Mouse (Mus musculus): ENCODE results near the gene Nudt9. TPM values are rescaled to one million over a fixed set of nuclear protein-coding genes. Genes with fewer than 3 reads are reported as not detected.
A peak's percentile ranks its signal among the peaks of the same experiment; 100 is the strongest.

The Nudt9 gene
- polyA plus RNA-seq, 1 experiment from 2014 or later: 59.3 TPM

DNA sequence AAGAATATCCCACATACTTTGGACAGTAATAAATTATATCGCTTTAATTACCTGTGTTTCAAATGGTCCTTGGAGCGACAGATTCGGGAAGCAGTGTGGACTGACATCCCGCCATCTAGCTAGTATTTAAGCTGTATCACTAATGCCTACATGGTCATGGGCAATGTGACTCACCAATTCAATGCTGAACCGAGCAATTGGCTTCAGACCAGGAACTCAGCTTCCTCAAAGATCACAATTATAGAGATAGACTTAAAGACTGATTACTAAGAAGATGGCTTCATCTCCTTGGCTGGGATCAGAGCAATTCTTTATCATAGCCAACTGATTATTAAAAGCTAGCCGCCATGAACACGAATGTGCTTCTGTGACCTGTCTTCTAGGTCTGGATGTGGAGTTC is 31.4 kb downstream of the Nudt9 start, which contains the start of gene Gm17660:
Gm17660 (minus strand) TSS at position 101 of the 400 bp plus-strand sequence.
- no peak for ATAC-seq
- WGBS: 95% methylated on average over 7 of the region's 7 CpGs
- H3K4me2 ChIP-seq (ENCODE audit: low read length): no peak within 1 kb of the TSS; the same call in 1 of the 2 replicates

DNA sequence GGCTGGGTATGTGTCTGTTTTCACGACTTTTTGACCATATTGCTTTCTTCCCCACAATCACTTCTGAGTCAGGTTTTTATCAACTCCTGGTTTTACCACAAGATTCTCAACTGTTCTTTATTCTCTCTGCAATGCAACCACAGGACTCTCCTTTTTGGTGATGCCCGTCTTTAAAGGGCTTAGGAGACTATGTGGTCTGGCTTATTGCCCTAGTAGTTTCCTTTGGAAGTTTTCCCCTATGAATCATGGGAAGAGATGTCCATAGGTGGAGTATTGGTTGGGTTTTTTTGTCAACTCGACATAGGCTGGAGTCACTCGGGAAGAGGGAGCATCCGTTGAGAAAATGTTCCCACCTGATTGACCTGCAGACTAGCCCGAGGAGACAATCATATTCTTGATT is 34.6 kb downstream of the Nudt9 start:
- H3K36me3 ChIP-seq (ENCODE audit: control insufficient read depth, insufficient read depth, low read length): no peaks in the 10 kb centered on the region
- H3K27ac ChIP-seq (ENCODE audit: low read length): no peak overlapping the region
- no peaks in the 10 kb centered on the region for H3K27me3 ChIP-seq (ENCODE audit: control insufficient read depth, insufficient read depth, low read depth, low read length)
- WGBS: 90% methylated on average over 6 of the region's 6 CpGs
- H3K4me3 ChIP-seq (ENCODE audit: low read depth, low read length): no peak overlapping the region
- ATAC-seq: no peak
- no peak overlapping the region for H3K9ac ChIP-seq (ENCODE audit: low read depth, low read length)
- peaks cover 4% of the 10 kb centered on the region; the same call in 1 of the 2 replicates for H3K4me1 ChIP-seq (ENCODE audit: control insufficient read depth, insufficient read depth, low read length)
- H3K4me2 ChIP-seq (ENCODE audit: low read length): no peak overlapping the region
- no peaks in the 10 kb centered on the region for H3K9me3 ChIP-seq (replicated peaks; ENCODE audit: control insufficient read depth, low read length, poor library complexity, severe bottlenecking)

More for the DNA sequence above, 31.4 kb downstream of the Nudt9 start, which contains the start of gene Gm17660:
- no peaks in the 10 kb centered on the region for H3K9me3 ChIP-seq (replicated peaks; ENCODE audit: control insufficient read depth, low read length, poor library complexity, severe bottlenecking)
- no peak within 1 kb of the TSS for H3K4me3 ChIP-seq (ENCODE audit: low read depth, low read length)
- no peaks in the 10 kb centered on the region for H3K27me3 ChIP-seq (ENCODE audit: control insufficient read depth, insufficient read depth, low read depth, low read length)
- peaks cover 4% of the 10 kb centered on the region; the same call in 1 of the 2 replicates for H3K4me1 ChIP-seq (ENCODE audit: control insufficient read depth, insufficient read depth, low read length)
- H3K27ac ChIP-seq (ENCODE audit: low read length): no peak within 1 kb of the TSS
- no peaks in the 10 kb centered on the region for H3K36me3 ChIP-seq (ENCODE audit: control insufficient read depth, insufficient read depth, low read length)
- no peak within 1 kb of the TSS for H3K9ac ChIP-seq (ENCODE audit: low read depth, low read length)

DNA sequence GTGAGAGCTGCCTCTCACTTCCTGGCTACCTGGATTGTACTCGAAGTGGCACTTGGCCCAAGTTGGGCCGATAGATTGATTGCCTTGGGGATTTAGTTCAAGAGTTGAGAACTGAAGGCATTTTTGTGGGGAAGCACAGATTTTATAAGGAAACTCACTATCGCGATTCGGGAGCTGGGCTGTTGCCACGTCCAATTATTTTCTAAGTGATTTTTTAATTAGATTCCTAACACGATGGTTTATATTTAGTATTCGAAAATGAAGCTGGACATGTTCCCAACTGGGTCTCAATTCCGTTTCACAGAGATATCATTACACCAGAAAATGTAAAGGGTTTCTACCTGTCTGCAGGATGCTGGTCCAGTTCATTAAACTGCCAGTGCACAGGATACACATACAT is 39.3 kb downstream of the Nudt9 start:
- no peak overlapping the region for H3K9ac ChIP-seq (ENCODE audit: low read depth, low read length)
- H3K27ac ChIP-seq (ENCODE audit: low read length): no peak overlapping the region
- no peak for ATAC-seq
- no peaks in the 10 kb centered on the region; the same call in 1 of the 2 replicates for H3K27me3 ChIP-seq (ENCODE audit: control insufficient read depth, insufficient read depth, low read depth, low read length)
- WGBS: 81% methylated on average over 9 of the region's 9 CpGs
- H3K9me3 ChIP-seq (replicated peaks; ENCODE audit: control insufficient read depth, low read length, poor library complexity, severe bottlenecking): no peaks in the 10 kb centered on the region
- H3K36me3 ChIP-seq (ENCODE audit: control insufficient read depth, insufficient read depth, low read length): no peaks in the 10 kb centered on the region
- no peak overlapping the region for H3K4me2 ChIP-seq (ENCODE audit: low read length)
- H3K4me1 ChIP-seq (ENCODE audit: control insufficient read depth, insufficient read depth, low read length): no peaks in the 10 kb centered on the region
- H3K4me3 ChIP-seq (ENCODE audit: low read depth, low read length): no peak overlapping the region

DNA sequence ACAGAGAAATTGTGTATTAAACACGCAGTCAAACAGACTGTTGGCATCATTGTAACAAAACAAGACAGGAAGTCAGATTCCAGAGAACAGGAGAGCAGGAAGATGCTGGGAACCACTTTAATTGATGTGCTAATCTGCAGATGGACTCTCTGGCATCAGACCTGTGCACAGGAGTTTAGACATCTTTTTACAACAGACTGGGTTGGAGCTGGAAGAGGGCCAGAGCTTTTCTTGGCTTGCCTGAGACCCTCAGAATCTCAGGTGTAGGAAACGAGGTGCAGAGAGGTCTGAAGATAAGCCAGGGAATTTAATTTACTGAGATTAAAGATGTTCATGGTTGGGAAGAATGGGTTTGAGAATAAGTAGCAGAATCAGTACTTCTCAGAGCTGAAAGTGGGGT is 43.6 kb downstream of the Nudt9 start:
- no peak overlapping the region for H3K27ac ChIP-seq (ENCODE audit: low read length)
- no peaks in the 10 kb centered on the region; the same call in 1 of the 2 replicates for H3K27me3 ChIP-seq (ENCODE audit: control insufficient read depth, insufficient read depth, low read depth, low read length)
- no peaks in the 10 kb centered on the region for H3K36me3 ChIP-seq (ENCODE audit: control insufficient read depth, insufficient read depth, low read length)
- H3K4me1 ChIP-seq (ENCODE audit: control insufficient read depth, insufficient read depth, low read length): no peaks in the 10 kb centered on the region
- H3K9me3 ChIP-seq (replicated peaks; ENCODE audit: control insufficient read depth, low read length, poor library complexity, severe bottlenecking): no peaks in the 10 kb centered on the region
- 74% methylated on average over 2 of the region's 2 CpGs for WGBS
- H3K4me3 ChIP-seq (ENCODE audit: low read depth, low read length): no peak overlapping the region
- ATAC-seq: no peak
- H3K9ac ChIP-seq (ENCODE audit: low read depth, low read length): no peak overlapping the region
- no peak overlapping the region for H3K4me2 ChIP-seq (ENCODE audit: low read length)

DNA sequence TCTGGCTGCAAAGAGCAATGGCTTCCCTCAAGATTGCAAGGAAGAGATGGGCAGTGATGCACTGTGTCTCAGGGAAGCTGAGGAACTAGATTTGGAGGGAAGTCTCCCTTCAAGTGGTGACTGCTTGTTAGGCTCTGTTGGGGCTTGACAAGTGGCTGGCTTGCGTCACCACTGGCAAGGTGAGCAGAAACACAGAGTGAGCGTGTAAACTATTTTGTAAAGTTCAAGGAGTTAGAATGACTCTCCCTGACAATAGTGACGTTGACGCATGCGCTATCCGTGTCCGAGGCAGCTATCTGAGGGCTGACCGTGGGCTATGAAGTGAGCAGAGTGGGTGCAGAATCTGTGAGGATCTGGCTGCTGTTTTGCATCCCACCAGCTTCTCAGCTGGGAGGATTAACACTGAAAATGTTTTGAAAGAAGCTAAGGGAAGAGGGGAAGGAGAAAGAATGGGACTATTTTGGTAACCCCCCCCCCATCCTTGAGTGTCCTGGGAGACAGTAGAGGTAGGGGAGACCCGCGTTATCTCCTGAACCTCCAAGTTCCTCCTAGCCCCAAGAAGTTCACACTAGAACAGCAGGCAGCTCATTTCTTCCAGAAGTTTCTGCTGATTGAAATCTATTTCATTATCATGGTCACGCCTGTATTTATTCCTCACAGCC is 49.4 kb downstream of the Nudt9 start:
- H3K9ac ChIP-seq (ENCODE audit: low read depth, low read length): no peak overlapping the region
- peaks cover 3% of the 10 kb centered on the region; the same call in 1 of the 2 replicates for H3K4me1 ChIP-seq (ENCODE audit: control insufficient read depth, insufficient read depth, low read length)
- H3K36me3 ChIP-seq (ENCODE audit: control insufficient read depth, insufficient read depth, low read length): no peaks in the 10 kb centered on the region
- H3K27ac ChIP-seq (ENCODE audit: low read length): peak overlapping the region; percentile 5; the same call in 1 of the 2 replicates
- H3K27me3 ChIP-seq (ENCODE audit: control insufficient read depth, insufficient read depth, low read depth, low read length): no peaks in the 10 kb centered on the region
- H3K4me3 ChIP-seq (ENCODE audit: low read depth, low read length): no peak overlapping the region
- ATAC-seq: no peak
- 82% methylated on average over 11 of the region's 11 CpGs for WGBS
- H3K9me3 ChIP-seq (replicated peaks; ENCODE audit: control insufficient read depth, low read length, poor library complexity, severe bottlenecking): no peaks in the 10 kb centered on the region
- no peak overlapping the region for H3K4me2 ChIP-seq (ENCODE audit: low read length)

DNA sequence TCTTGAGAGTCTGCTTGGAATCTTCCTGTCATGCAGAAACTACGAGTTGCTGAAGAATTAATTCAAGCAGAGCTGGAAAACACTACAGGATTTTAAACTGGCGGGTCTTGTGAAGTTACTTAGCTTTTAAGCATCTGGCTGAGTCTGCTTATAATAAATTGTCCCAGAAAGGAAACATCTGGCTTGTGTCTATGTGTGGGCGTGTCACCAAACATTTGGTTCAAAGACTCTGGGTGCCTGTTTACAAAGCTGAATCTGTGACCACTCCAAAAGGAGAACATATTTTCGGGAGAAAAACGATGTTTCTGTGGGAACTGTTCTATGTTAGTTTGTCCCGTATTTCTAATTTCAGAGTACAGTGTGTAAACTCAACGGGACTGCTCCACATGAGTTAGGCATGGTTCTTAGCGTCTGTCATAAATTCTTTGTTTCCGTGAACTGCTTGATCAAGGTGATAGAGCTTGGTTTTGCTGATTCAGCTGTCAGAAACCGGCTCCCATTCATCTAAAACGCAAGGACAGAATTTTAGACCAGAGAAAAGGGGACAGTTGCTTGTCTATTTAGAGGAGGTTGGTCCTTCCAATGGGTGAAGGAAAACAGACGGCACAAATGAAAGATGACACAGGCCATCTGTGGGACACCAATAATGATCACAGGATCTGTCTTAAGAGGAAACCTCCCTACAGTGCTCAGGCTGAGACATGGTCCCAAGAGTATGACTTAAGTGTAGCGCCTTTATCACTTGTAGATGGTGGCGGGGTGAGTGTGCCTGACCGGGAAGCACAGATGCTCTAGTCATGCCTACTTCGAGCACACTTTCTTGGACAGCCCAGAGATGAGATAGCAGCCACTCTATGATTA is 50.2 kb downstream of the Nudt9 start:
- no peaks in the 10 kb centered on the region for H3K9me3 ChIP-seq (replicated peaks; ENCODE audit: control insufficient read depth, low read length, poor library complexity, severe bottlenecking)
- no peak overlapping the region for H3K9ac ChIP-seq (ENCODE audit: low read depth, low read length)
- H3K4me1 ChIP-seq (ENCODE audit: control insufficient read depth, insufficient read depth, low read length): peaks cover 3% of the 10 kb centered on the region; the same call in 1 of the 2 replicates
- WGBS: 85% methylated on average over 16 of the region's 16 CpGs
- no peaks in the 10 kb centered on the region for H3K36me3 ChIP-seq (ENCODE audit: control insufficient read depth, insufficient read depth, low read length)
- no peak overlapping the region for H3K27ac ChIP-seq (ENCODE audit: low read length)
- no peak overlapping the region for H3K4me3 ChIP-seq (ENCODE audit: low read depth, low read length)
- no peak overlapping the region for H3K4me2 ChIP-seq (ENCODE audit: low read length)
- no peak for ATAC-seq
- H3K27me3 ChIP-seq (ENCODE audit: control insufficient read depth, insufficient read depth, low read depth, low read length): no peaks in the 10 kb centered on the region

DNA sequence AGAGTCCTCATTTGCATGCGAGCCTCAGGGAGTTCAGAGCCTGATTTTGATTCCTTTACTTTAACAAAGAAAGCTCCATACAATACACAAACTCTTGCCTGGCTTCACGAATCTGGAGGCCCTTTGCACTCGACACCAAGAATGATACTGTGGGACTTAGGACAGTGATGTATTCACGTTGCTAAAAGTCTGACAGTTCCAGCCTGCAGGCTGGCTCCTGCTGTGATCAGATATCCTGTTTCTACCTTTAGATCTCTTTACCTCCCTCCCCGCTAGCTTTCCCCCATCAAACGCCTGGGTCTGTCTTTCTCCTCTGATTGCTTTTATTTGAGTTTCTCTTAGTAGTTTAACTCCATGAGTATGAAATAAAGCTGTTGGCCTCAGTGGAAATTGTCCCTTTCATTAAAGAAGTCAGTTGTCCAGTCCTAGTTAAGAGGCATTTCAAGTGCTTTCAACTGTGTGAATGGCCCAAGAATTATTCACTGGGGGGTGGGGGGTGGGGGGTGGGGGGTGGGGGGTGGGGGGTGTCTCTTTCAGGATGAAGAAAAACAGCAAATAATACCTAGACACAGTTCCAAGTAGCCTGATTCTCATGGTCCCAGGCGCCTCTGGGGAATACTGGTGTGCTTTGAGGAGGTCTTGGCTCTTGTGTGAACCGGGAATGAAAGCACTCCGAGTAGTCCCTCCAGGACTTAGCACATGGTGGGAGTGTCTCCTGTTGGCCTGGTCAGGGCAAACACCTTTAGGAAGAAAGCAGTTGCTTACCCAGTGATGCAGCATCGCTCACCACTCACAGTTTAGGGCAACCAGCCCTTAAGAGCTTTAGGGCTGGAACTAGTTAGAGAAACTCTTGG is 55.8 kb downstream of the Nudt9 start:
- H3K9me3 ChIP-seq (replicated peaks; ENCODE audit: control insufficient read depth, low read length, poor library complexity, severe bottlenecking): no peaks in the 10 kb centered on the region
- peaks cover 11% of the 10 kb centered on the region for H3K4me1 ChIP-seq (ENCODE audit: control insufficient read depth, insufficient read depth, low read length)
- H3K9ac ChIP-seq (ENCODE audit: low read depth, low read length): no peak overlapping the region
- no peaks in the 10 kb centered on the region for H3K36me3 ChIP-seq (ENCODE audit: control insufficient read depth, insufficient read depth, low read length)
- H3K27me3 ChIP-seq (ENCODE audit: control insufficient read depth, insufficient read depth, low read depth, low read length): no peaks in the 10 kb centered on the region
- peak overlapping the region; percentile 59 for H3K27ac ChIP-seq (ENCODE audit: low read length)
- no peak overlapping the region for H3K4me2 ChIP-seq (ENCODE audit: low read length)
- peak; percentile 59 for ATAC-seq
- no peak overlapping the region for H3K4me3 ChIP-seq (ENCODE audit: low read depth, low read length)
- WGBS: 12% methylated on average over 10 of the region's 10 CpGs

DNA sequence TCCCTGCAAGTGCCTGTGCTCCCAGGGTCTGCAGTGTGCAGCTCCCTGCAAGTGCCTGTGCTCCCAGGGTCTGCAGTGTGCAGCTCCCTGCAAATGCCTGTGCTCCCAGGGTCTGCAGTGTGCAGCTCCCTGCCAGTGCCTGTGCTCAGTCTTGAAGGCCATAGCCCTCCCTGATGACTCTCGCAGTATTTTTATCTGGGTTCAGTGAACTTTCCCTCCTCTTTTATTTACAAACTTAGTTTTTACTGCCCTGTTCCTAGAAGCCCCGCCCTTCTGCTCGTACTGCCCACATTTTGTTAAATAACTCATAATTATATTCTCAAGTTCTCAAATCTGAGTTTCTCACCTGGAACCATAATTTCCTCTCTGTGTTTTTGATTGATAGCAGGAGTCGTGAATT is 57.1 kb downstream of the Nudt9 start:
- peaks cover 11% of the 10 kb centered on the region for H3K4me1 ChIP-seq (ENCODE audit: control insufficient read depth, insufficient read depth, low read length)
- H3K4me3 ChIP-seq (ENCODE audit: low read depth, low read length): no peak overlapping the region
- 85% methylated on average over 4 of the region's 4 CpGs for WGBS
- H3K4me2 ChIP-seq (ENCODE audit: low read length): no peak overlapping the region
- H3K36me3 ChIP-seq (ENCODE audit: control insufficient read depth, insufficient read depth, low read length): no peaks in the 10 kb centered on the region
- no peaks in the 10 kb centered on the region for H3K9me3 ChIP-seq (replicated peaks; ENCODE audit: control insufficient read depth, low read length, poor library complexity, severe bottlenecking)
- ATAC-seq: no peak
- no peak overlapping the region for H3K9ac ChIP-seq (ENCODE audit: low read depth, low read length)
- no peak overlapping the region; the same call in 1 of the 2 replicates for H3K27ac ChIP-seq (ENCODE audit: low read length)
- H3K27me3 ChIP-seq (ENCODE audit: control insufficient read depth, insufficient read depth, low read depth, low read length): no peaks in the 10 kb centered on the region

Measured in midbrain, embryonic 16.5 days (tissue).